16 mouse cellular contexts compared by ENCODE assay signal in the genomic region with DNA sequence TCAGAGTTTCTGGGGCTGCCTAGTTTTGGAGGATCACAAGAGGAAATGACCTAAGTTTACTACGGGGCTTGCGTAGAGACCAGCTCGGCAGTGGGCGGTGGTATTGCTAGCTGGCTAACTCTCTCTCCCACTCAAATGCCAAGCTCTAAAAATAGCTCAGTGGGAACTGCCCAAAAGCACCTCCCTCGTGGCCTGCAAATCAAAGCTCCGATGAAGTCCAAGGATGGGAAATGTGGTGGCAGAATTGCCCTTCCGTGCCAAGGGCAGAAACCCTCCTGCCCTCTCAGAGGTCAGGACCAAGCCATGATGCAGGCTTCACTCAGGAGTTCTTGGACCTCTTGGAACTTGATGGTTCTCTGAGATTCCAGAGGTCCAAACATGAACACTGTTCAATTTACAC.
DNase-seq lines count a peak whose midpoint lies in the region; ATAC-seq lines count a peak whose summit lies in the region.
"Had no signal": no experiment of that assay in that cellular context is flagged by ENCODE, and none has a peak within 500 bp of the region (broad histone marks: within the 10 kb centered on the region; RNA-seq: fewer than 3 reads in every experiment).

No protein-coding gene starts in this region.

- H3K9me3 ChIP-seq in kidney, embryonic 14.5 days (ENCODE audit: control insufficient read depth, low read length), result no peaks in the 10 kb centered on the region
- H3K9me3 ChIP-seq in kidney, embryonic 16.5 days (ENCODE audit: low read length), result no peaks in the 10 kb centered on the region
- H3K9me3 ChIP-seq in intestine, embryonic 15.5 days, result no peaks in the 10 kb centered on the region
- H3K9me3 ChIP-seq: heart, embryonic 15.5 days; limb, embryonic 13.5 days; liver, embryonic 15.5 days had no signal

- no peak overlapping the region for H3K9ac ChIP-seq in kidney, embryonic 14.5 days (ENCODE audit: low read depth, low read length)
- H3K9ac ChIP-seq in kidney, embryonic 16.5 days (replicated peaks; ENCODE audit: low read length), result no peak overlapping the region
- no peak overlapping the region for H3K9ac ChIP-seq in intestine, embryonic 15.5 days
- H3K9ac ChIP-seq: heart, embryonic 15.5 days; hindbrain, embryonic 14.5 days; limb, embryonic 13.5 days; liver, embryonic 15.5 days had no signal

- ATAC-seq in kidney, embryonic 14.5 days (ENCODE audit: low FRiP score, low TSS enrichment), result no peak
- peak; percentile 19; the same call in 1 of the 2 replicates for ATAC-seq in kidney, embryonic 16.5 days (ENCODE audit: low FRiP score, low TSS enrichment)
- ATAC-seq in intestine, embryonic 15.5 days, result no peak
- ATAC-seq: forebrain, embryonic 14.5 days; intestine, embryonic 16.5 days had no signal

- no peaks in the 10 kb centered on the region for H3K4me1 ChIP-seq in kidney, embryonic 14.5 days (ENCODE audit: control insufficient read depth, insufficient read depth, low read length)
- H3K4me1 ChIP-seq in kidney, embryonic 16.5 days (ENCODE audit: insufficient read depth, low read length), result 0 out of 2 replicates have a peak, but pooled peaks cover 3% of the 10 kb centered on the region
- H3K4me1 ChIP-seq in intestine, embryonic 15.5 days (replicated peaks), result no peaks in the 10 kb centered on the region
- H3K4me1 ChIP-seq: limb, embryonic 13.5 days; liver, embryonic 15.5 days had no signal

- no peak overlapping the region for H3K27ac ChIP-seq in kidney, embryonic 14.5 days (ENCODE audit: low read depth, low read length)
- 0 out of 2 replicates have a peak overlapping the region, but pooled peaks have one; percentile 54 for H3K27ac ChIP-seq in kidney, embryonic 16.5 days (ENCODE audit: low read length)
- H3K27ac ChIP-seq in intestine, embryonic 15.5 days, result no peak overlapping the region
- H3K27ac ChIP-seq: heart, embryonic 15.5 days; hindbrain, embryonic 14.5 days; limb, embryonic 13.5 days; liver, embryonic 15.5 days had no signal

- no peaks in the 10 kb centered on the region for H3K27me3 ChIP-seq in kidney, embryonic 14.5 days (ENCODE audit: control insufficient read depth, insufficient read depth, low read length)
- H3K27me3 ChIP-seq in kidney, embryonic 16.5 days (ENCODE audit: insufficient read depth, low read length), result no peaks in the 10 kb centered on the region
- H3K27me3 ChIP-seq in intestine, embryonic 15.5 days (replicated peaks), result no peaks in the 10 kb centered on the region
- H3K27me3 ChIP-seq: heart, embryonic 15.5 days; limb, embryonic 13.5 days; liver, embryonic 15.5 days had no signal

- no peak overlapping the region for H3K4me2 ChIP-seq in kidney, embryonic 14.5 days (replicated peaks; ENCODE audit: low read depth, low read length)
- H3K4me2 ChIP-seq in kidney, embryonic 16.5 days (replicated peaks; ENCODE audit: low read depth, low read length), result no peak overlapping the region
- H3K4me2 ChIP-seq in intestine, embryonic 15.5 days (replicated peaks), result no peak overlapping the region
- H3K4me2 ChIP-seq: heart, embryonic 15.5 days; hindbrain, embryonic 14.5 days; limb, embryonic 13.5 days; liver, embryonic 15.5 days had no signal

- peak; percentile 4 for DNase-seq in gastrocnemius, adult 18-20 months (ENCODE audit: low spot score)
- DNase-seq in gastrocnemius, postnatal 36 days, result no peak
- peak; percentile 68 for DNase-seq in kidney, adult 18-20 months
- peak; percentile 3 for DNase-seq in skeletal muscle tissue, adult 2 months (ENCODE audit: low read depth, low spot score)
- no peak for DNase-seq in c-Kit-positive CD71-positive TER-119-positive erythroid progenitor cells, embryonic 14.5 days (ENCODE audit: low spot score)
- DNase-seq: cerebellum, postnatal 36 days; layer of hippocampus, adult 9-11 months had no signal

- intact Hi-C loops in gastrocnemius, postnatal 36 days (cut with DNase I), result no loop called here

- no peak overlapping the region for H3K4me3 ChIP-seq in kidney, embryonic 14.5 days (ENCODE audit: low read length)
- H3K4me3 ChIP-seq in kidney, embryonic 16.5 days (ENCODE audit: low read length), result no peak overlapping the region
- H3K4me3 ChIP-seq in intestine, embryonic 15.5 days (replicated peaks), result no peak overlapping the region
- H3K4me3 ChIP-seq: heart, embryonic 15.5 days; limb, embryonic 13.5 days; liver, embryonic 15.5 days had no signal

- WGBS in kidney, embryonic 14.5 days, result 75% methylated on average over 7 of the region's 7 CpGs
- 61% methylated on average over 7 of the region's 7 CpGs for WGBS in kidney, embryonic 16.5 days
- 80% methylated on average over 7 of the region's 7 CpGs for WGBS in intestine, embryonic 15.5 days

- no peaks in the 10 kb centered on the region for H3K36me3 ChIP-seq in kidney, embryonic 14.5 days (ENCODE audit: control insufficient read depth, insufficient read depth, low read length)
- H3K36me3 ChIP-seq in kidney, embryonic 16.5 days (ENCODE audit: insufficient read depth, low read length), result no peaks in the 10 kb centered on the region
- H3K36me3 ChIP-seq in intestine, embryonic 15.5 days, result no peaks in the 10 kb centered on the region
- H3K36me3 ChIP-seq: heart, embryonic 15.5 days; limb, embryonic 13.5 days; liver, embryonic 15.5 days had no signal

Comparison
In these comparisons a context has a peak if more than half of its experiments do, and no peak if none do; other contexts are left out.
1. DNase-seq: peak in gastrocnemius, adult 18-20 months (single experiment), kidney, adult 18-20 months (single experiment) and skeletal muscle tissue, adult 2 months (single experiment); none in gastrocnemius, postnatal 36 days (0 of 2) and c-Kit-positive CD71-positive TER-119-positive erythroid progenitor cells, embryonic 14.5 days (single experiment).